Mouse (Mus musculus) thymus, adult 2 months (tissue): Measurements from ENCODE around the gene Pkd1l3. TPM values are rescaled to one million over a fixed set of nuclear protein-coding genes. Genes with fewer than 3 reads are reported as not detected.

ENCODE experiments used
- DNase-seq: peaks from one replicate; pipeline ENCODE4 v3.0.0; 2021
- H3K27ac ChIP-seq: fragments of 200-500 bp; 2 replicates; pipeline ENCODE4 v1.5.1; 2012; ENCODE audit warnings: low read length, control low read depth; ENCODE audit not compliant: control insufficient read depth, insufficient read depth
- H3K27me3 ChIP-seq: fragments of 200-500 bp; 2 replicates; pipeline ENCODE4 v1.6.1; 2012; ENCODE audit warnings: mild to moderate bottlenecking, low read length, moderate library complexity, mixed read lengths; ENCODE audit not compliant: control insufficient read depth, insufficient read depth
- H3K36me3 ChIP-seq: fragments of 200-500 bp; 2 replicates; pipeline ENCODE4 v1.6.1; 2012; ENCODE audit warnings: mild to moderate bottlenecking, low read length, moderate library complexity; ENCODE audit not compliant: control insufficient read depth, insufficient read depth
- H3K4me1 ChIP-seq: fragments of 200-500 bp; replicated peaks from 2 replicates; pipeline ENCODE4 v1.6.1; 2012; ENCODE audit warnings: low read length; ENCODE audit not compliant: control insufficient read depth, insufficient read depth
- H3K4me3 ChIP-seq: fragments of 200-500 bp; 2 replicates; pipeline ENCODE4 v1.5.1; 2012; ENCODE audit warnings: mild to moderate bottlenecking, low read length, control low read depth, moderate library complexity; ENCODE audit not compliant: control insufficient read depth, insufficient read depth
- CTCF ChIP-seq: fragments of 200-500 bp; IDR thresholded peaks from 2 replicates; pipeline ENCODE4 v1.5.1; 2012; ENCODE audit warnings: mild to moderate bottlenecking, control low read depth, low read length, moderate library complexity, borderline replicate concordance; ENCODE audit not compliant: control insufficient read depth, poor library complexity, insufficient read depth; ENCODE audit errors: extremely low read depth
- POLR2A ChIP-seq: fragments of 200-500 bp; IDR thresholded peaks from 2 replicates; pipeline ENCODE4 v1.6.1; 2012; ENCODE audit warnings: mild to moderate bottlenecking, low read length, control low read depth, moderate library complexity; ENCODE audit not compliant: control insufficient read depth, poor library complexity, insufficient read depth; ENCODE audit errors: extremely low read depth
- WGBS: fragments of 180-500 bp; shearing (Covaris S2); methylation state at CpG from one replicate; pipeline ENCODE4 v1.1.7; 2018; 5-methylcytosine and 5-hydroxymethylcytosine counted together
- polyA plus RNA-seq: library from polyadenylated mRNA; depleted of rRNA; stranded (reverse); fragments of >200 nt; gene quantifications from 2 replicates; pipeline ENCODE4 v1.2.3, GENCODE M21; 2012; rRNA removed

Gene Pkd1l3
- polyA plus RNA-seq = 0.34 and 0.37 TPM in 2 replicates

GRCm38 (mm10) chr8:109614243-109615210 is at the start of gene Pkd1l3:
TSS of gene Pkd1l3 (plus strand) at chr8:109614517.
- no peak for DNase-seq
- 27% methylated on average over 27 of the region's 27 CpGs for WGBS
- TF ChIP-seq POLR2A (no peak), CTCF (no peak)
- no peak within 1 kb of the TSS for H3K27ac ChIP-seq
- peaks cover 2% of the 10 kb centered on the region; the same call in 1 of the 2 replicates for H3K4me1 ChIP-seq
- no peaks in the 10 kb centered on the region for H3K27me3 ChIP-seq
- H3K36me3 ChIP-seq = no peaks in the 10 kb centered on the region
- H3K4me3 ChIP-seq = peak within 1 kb of the TSS; percentile 37

DNA sequence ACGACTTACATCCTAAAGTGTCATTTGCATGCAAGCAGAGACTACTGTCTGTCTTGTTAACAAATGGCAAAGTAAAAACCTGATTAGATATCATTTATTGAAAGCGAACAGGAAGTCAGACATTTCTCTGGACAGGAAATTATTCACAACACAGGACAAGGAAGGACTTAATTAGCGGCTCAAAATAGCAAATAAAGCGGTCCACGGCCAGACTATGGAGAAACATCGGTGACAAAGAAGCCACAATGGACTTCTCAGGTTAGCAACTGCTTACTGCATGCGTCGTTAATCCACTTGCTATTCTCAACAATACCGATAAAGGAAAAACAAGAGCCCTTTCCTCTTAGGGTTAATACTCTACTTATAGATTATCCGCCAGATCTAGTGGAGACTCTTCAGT is 49.6 kb upstream of the Pkd1l3 start:
- H3K4me1 ChIP-seq = peaks cover 7% of the 10 kb centered on the region; the same call in 1 of the 2 replicates
- TF ChIP-seq POLR2A = no peak
- no peak for TF ChIP-seq CTCF
- peak overlapping the region; percentile 83 for H3K4me3 ChIP-seq
- H3K27me3 ChIP-seq = no peaks in the 10 kb centered on the region
- DNase-seq = no peak
- peak overlapping the region; percentile 67; the same call in 1 of the 2 replicates for H3K27ac ChIP-seq
- WGBS = 5% methylated on average over 10 of the region's 10 CpGs
- peaks cover 29% of the 10 kb centered on the region for H3K36me3 ChIP-seq

- H3K36me3 ChIP-seq = peaks cover 29% of the 10 kb centered on the region
- no peaks in the 10 kb centered on the region for H3K27me3 ChIP-seq
- peaks cover 7% of the 10 kb centered on the region; the same call in 1 of the 2 replicates for H3K4me1 ChIP-seq
- peak within 1 kb of the TSS; percentile 83 for H3K4me3 ChIP-seq
- peak within 1 kb of the TSS; percentile 79 for H3K27ac ChIP-seq
- DNase-seq = peak; percentile 96
- under 1% methylated on average over 52 of the region's 52 CpGs for WGBS
- peak; percentile 48; the same call in 1 of the 2 replicates for TF ChIP-seq POLR2A
- TF ChIP-seq CTCF = peak; percentile 64; the same call in 1 of the 2 replicates
Observed at GRCm38 (mm10) chr8:109565498-109566333, 48.6 kb upstream of the Pkd1l3 start, which contains the start of the genes Dhx38 and Txnl4b. TSS of gene Dhx38 (minus strand) at chr8:109565861. TSS of gene Txnl4b (plus strand) at chr8:109565892.

DNA sequence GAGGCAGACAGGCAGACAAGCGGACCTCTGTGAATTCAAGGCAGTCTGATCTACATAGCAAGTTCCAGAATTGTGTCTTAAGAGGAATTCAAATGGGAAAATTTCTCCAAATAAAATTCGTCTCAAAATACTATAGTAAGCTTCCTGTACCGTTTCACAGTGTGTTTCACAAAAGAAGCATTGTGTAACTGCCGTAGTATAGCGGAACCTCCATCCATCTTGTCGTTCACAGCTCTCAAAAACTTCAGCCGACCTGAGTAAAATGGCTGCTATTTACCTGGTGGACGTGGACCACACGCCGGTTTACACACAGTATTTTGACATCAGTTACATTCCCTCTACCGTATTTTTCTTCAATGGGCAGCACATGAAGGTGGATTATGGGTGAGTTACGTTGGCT is 43.2 kb upstream of the Pkd1l3 start:
- DNase-seq = no peak
- TF ChIP-seq POLR2A = no peak
- TF ChIP-seq CTCF = no peak
- no peaks in the 10 kb centered on the region for H3K27me3 ChIP-seq
- 97% methylated on average over 12 of the region's 12 CpGs for WGBS
- H3K36me3 ChIP-seq = peaks cover 16% of the 10 kb centered on the region
- no peak overlapping the region; the same call in 1 of the 2 replicates for H3K27ac ChIP-seq
- no peak overlapping the region for H3K4me3 ChIP-seq
- peaks cover 7% of the 10 kb centered on the region; the same call in 1 of the 2 replicates for H3K4me1 ChIP-seq

DNA sequence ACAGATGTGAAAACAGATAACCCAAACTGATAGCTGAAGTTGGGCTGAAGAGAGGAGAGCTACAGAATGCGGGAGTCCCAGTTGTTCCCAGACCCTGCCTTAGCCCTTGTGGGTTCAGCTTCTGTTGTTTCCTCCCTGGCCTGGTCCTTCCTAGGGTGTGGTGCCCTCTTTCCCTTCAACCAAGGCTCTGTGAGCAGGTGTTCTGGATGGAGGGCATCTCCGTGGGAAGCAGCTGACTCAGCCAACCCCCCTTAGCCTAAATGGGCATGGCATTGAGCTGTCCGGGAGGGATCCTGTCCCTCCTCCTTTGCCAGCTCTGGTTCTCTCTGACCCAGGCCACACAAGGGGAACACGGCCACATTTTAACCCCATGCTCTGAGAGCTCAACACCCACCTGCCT is 38.0 kb upstream of the Pkd1l3 start:
- Histone ChIP-seq H3K27ac (no peak overlapping the region), H3K36me3 (peaks cover 3% of the 10 kb centered on the region), H3K27me3 (no peaks in the 10 kb centered on the region), H3K4me1 (no peaks in the 10 kb centered on the region), H3K4me3 (no peak overlapping the region)
- 74% methylated on average over 4 of the region's 4 CpGs for WGBS
- TF ChIP-seq POLR2A (no peak), CTCF (no peak)
- DNase-seq = no peak

DNA sequence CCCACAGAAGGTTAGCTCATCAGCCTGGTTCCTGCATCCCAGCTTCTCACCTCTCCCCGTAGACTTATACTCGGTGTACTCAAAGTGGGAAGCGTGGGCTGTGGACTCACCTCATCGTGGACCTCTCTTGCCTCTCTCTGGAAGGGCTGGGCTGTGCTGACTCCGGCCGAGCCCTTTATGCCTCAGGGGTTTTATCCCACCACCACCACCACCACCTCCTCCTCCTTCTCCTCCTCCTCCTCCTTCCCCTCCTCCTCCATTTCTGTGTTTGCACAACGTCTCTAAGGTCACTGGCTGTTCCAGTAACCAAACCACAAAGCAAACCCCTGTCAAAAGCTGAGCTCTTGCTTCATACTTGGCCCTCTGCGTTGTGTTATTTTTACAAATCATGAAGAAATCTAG is 35.4 kb upstream of the Pkd1l3 start, which contains the start of gene Hp:
Hp (minus strand) TSS at position 273 of the 402 bp plus-strand sequence.
- TF ChIP-seq CTCF = no peak
- no peak for TF ChIP-seq POLR2A
- Histone ChIP-seq H3K4me3 (no peak within 1 kb of the TSS), H3K4me1 (no peaks in the 10 kb centered on the region), H3K27me3 (no peaks in the 10 kb centered on the region), H3K27ac (no peak within 1 kb of the TSS), H3K36me3 (no peaks in the 10 kb centered on the region)
- WGBS = 64% methylated on average over 8 of the region's 8 CpGs
- DNase-seq = no peak
